Mouse (Mus musculus) heart, postnatal 14 days (tissue): ENCODE data around the gene Gsto2. TPM values are rescaled to one million over a fixed set of nuclear protein-coding genes. Genes with fewer than 3 reads are reported as not detected.
"Not testable (repeated sequence)": the region's sequence is repeated elsewhere in the genome, so short reads cannot be mapped to it uniquely, and the experiment has no call there.

Experiments used
- DNase-seq, 2 experiments: peaks; one replicate each; pipeline ENCODE4 v3.0.0; 2021 to 2022
- intact Hi-C: fragments of 180-260 bp; cut with DNase I; formaldehyde crosslinking; loops from one replicate; pipeline ENCODE4 v1.15.1; 2025
- long read RNA-seq, 2 experiments: library from polyadenylated mRNA; stranded (forward); transcript quantifications; one replicate each; pipeline ENCODE4 v2.0.0; 2021
- total RNA-seq, 2 experiments: library from RNA; stranded (reverse); gene quantifications; 2 replicates each; pipeline ENCODE4 v1.2.3; 2021

Gsto2 gene
- 1 to 10 TPM; 1.6 to 1.7 TPM for total RNA-seq
- long read RNA-seq, experiment 1, partial matches to known transcripts: 0 of 3 reads
- long read RNA-seq, experiment 1, other reads (novel, unspliced or antisense): 0 of 3 reads
- long read RNA-seq, experiment 2, partial matches to known transcripts: 0 of 1 reads
- long read RNA-seq, experiment 2, other reads (novel, unspliced or antisense): 1 of 1 reads

GRCm38 (mm10) chr19:47865353-47865947, at the start of gene Gsto2:
TSS of gene Gsto2 (plus strand) at chr19:47865534.
- intact Hi-C loops: no loop called here
- DNase-seq: peak; percentile 94 to 95

DNA sequence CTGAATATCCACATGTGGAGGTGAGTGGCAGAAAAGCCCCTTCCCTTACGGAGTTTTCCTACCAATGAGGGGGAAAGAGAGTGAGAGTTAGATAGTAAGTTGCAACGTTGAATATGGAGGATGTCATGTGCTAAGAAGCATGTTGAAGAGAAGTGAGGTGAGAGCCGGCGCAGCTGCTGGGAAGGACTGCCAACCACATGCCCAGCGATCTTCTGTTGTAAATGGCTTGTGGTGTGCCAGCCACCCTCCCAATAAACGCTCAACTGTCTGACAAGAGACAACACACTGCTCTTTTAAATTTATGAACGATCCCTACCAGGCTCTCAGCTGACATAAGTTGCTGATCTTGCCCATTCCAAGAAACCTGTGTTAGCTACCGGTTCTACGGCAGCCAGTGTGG, 47.6 kb upstream of the Gsto2 start:
- no peak for DNase-seq

GRCm38 (mm10) chr19:47820832-47821493, 44.4 kb upstream of the Gsto2 start:
- intact Hi-C loops: loop anchor here (2.0 to 10.0 kb wide), 2 partner anchors 162 to 466 kb away; no protein-coding TSS in a partner anchor
- peak; percentile 63 to 86 for DNase-seq

More for the DNA sequence above, 47.6 kb upstream of the Gsto2 start:
- intact Hi-C loops: no loop called here

GRCm38 (mm10) chr19:47821494-47821872, 43.9 kb upstream of the Gsto2 start:
- intact Hi-C loops: loop anchor here (2.0 to 10.0 kb wide), 2 partner anchors 163 to 467 kb away; no protein-coding TSS in a partner anchor
- DNase-seq: no peak

- no peak for DNase-seq
- intact Hi-C loops: loop anchor here (1.0 to 10.0 kb wide), 2 partner anchors 315 to 467 kb away; no protein-coding TSS in a partner anchor
Observed at GRCm38 (mm10) chr19:47822143-47822796, 43.1 kb upstream of the Gsto2 start.

GRCm38 (mm10) chr19:47824026-47824425, 41.3 kb upstream of the Gsto2 start:
- intact Hi-C loops: loop anchor here (10.0 kb wide), 1 partner anchor 469 kb away; no protein-coding TSS in a partner anchor
- no peak for DNase-seq

DNA sequence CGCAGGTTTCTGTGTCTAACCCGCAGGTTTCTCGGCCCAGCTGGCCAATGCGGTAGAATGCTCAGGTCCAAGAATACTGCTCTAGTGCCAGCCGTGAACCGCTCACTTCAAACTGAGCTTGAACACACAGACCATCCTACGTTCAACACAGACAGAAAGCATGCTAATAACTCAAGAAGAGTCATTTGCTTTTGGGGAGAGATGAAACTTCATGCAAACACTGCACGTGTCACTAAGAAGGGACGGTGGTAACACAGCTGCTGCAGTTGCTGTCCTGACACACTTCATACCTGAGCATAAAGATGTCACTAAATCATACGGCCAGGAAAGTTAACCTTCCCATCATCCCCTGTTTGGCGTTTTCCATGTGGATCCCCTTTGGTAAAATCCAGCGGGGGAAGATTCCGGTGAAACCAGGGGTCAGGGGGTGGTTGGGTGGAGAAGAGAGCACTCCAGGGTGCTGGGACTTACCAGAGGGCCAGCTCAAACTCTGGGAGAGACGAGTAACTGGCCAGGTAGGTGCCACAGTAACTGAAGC, 35.4 kb upstream of the Gsto2 start:
- intact Hi-C loops: loop anchor here (10.0 kb wide), 1 partner anchor 475 kb away; no protein-coding TSS in a partner anchor
- no peak for DNase-seq

- no peak for DNase-seq
- intact Hi-C loops: no loop called here
Observed at GRCm38 (mm10) chr19:47831111-47831510, 34.2 kb upstream of the Gsto2 start.

- no peak for DNase-seq
- intact Hi-C loops: no loop called here
Observed at GRCm38 (mm10) chr19:47832316-47832715, 33.0 kb upstream of the Gsto2 start.

DNA sequence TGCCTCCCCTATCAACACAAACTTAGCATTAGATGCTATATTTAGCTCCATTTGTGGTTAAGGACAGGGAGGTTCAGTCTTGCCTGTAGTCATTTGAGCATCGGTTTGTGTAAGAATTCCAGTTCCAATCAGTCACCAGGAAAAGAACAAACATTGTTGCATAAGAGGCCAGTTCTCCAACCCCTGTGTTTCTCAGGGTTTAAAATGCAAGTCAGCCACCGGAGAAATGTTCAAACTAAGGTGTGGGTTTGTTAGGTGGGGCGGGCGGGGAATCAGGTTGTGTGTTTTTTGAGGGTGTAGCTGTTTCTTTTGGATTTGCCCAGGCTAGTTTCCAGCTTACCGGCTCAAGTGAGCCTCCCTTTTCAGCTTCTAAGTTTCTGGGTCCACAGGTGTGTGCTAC, 30.7 kb upstream of the Gsto2 start:
- intact Hi-C loops: no loop called here
- DNase-seq: no peak

DNA sequence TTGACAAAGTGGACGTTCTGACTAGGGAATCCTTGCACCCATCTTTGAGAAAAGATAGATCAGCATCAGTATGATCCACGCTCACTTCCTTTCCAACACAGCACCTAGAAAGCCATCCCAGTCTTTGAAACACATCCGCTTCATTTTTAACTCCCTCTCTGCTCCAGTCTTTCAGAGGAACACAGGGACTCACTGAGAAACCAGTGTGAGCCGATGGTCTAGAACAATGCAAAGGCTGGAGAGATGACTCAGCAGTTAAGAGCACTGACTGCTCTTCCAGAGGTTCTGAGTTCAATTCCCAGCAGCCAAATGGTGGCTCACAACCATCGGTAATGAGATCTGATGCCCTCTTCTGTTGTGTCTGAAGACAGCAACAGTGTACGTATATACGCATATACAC, 29.6 kb upstream of the Gsto2 start:
- no peak for DNase-seq
- intact Hi-C loops: no loop called here

- intact Hi-C loops: no loop called here
- DNase-seq: peak; percentile 57 to 68
Observed at GRCm38 (mm10) chr19:47836701-47837526, 28.4 kb upstream of the Gsto2 start.

DNA sequence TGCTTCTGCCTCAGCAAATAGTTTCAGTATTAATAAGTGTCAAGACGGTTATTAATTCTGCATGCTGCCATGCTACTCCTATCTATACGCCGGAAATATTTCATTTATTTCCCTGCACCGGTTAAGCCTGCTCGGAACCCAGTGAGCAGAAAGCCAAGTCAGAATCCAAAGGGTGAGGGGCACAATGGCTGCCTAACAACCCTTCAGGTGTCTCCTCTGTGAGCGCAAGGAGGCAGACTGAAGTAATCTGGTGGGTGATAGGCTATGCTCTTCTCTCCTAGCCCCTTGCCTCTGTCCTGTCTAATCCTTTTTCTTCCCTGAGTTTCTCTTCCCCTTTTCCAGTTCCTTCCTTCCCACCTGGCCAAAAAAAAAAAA, 27.8 kb upstream of the Gsto2 start:
- intact Hi-C loops: no loop called here
- no peak for DNase-seq

GRCm38 (mm10) chr19:47841234-47841633, 24.1 kb upstream of the Gsto2 start:
- not testable (repeated sequence) for DNase-seq

GRCm38 (mm10) chr19:47849735-47850134, 15.6 kb upstream of the Gsto2 start:
- intact Hi-C loops: no loop called here
- DNase-seq: no peak

More at GRCm38 (mm10) chr19:47841234-47841633, 24.1 kb upstream of the Gsto2 start:
- intact Hi-C loops: not testable (repeated sequence)

DNA sequence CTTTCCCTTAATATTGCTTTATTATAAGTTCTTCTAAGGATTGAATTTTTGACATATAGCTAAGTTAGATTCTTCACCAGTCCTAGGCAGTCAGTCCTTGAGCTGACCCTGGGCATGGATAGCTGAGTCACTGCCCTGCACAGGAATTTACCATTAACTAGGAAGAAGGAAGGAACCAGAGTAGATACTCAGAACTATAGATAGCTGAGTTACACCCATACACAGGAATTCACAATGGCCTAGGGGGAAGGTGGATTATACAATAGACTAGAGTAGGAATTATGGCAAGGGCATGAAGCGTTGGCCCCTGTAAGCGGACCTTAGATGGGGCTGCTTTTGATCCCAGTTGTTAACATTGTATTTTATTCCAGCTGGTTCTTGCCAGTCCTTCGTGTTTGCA, 13.2 kb upstream of the Gsto2 start:
- DNase-seq, intact Hi-C loops: not testable (repeated sequence)

DNA sequence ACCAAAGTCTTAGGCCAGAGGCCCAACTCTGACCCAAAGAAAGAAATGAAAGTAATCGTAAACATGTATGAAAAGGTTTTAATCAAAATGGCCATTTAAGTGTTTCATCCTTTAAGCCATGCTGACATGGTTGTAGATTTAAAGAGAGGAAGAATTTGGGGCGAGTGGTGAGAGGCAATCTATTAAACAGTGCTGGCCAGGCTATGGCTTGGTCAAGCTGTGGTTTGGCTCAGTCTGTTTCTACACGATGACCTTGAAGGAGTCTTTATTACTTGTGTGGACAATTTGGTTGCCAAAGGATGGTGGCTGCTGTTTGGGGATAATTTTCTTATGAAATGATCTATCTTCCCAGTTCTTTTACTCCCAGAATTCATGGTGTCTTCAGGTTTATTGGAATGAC, 12.3 kb upstream of the Gsto2 start:
- DNase-seq: no peak
- intact Hi-C loops: no loop called here

DNA sequence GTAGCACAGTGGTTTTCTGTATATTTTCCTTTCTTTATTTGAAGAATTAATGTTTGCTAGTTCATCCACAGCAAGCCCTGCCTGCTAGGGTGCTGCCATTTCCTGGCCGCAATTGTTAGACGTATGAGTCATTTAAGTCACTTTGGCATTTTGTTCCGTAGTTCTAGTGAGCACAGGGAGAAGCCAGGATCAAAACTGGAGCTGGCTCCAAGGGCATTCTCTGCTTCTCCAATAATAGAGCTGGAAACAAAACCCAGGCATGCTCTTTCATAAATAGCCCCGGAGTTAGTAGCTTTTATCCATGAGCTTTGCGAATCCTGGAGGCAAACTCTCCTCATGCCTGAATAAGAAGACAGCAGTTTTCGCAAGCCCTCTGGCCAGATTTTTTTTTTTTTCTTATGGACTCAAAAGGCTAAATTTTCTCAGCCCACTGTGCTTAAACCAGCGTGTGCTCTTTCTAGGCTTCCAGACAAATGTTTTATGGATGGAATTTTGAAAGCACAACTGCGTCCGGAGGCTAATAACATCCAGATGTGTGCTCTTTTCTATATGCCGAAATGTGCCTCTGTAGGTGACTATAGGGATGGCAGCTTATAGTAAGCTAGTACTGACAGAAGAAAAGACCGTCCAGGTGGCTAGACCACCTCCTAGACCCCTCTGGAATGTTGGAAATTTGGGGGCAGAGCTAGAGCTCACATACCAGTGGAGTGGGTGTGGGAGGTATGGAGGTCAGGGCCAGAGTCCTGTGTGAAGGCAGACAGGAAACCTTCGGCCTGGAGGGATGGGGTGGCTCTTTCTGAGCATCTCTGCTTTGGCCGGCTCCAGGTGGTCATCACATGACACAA, 11.2 kb upstream of the Gsto2 start:
- intact Hi-C loops: no loop called here

More for the DNA sequence above, 11.2 kb upstream of the Gsto2 start:
- DNase-seq: peak; percentile 7 to 16
